Mouse (Mus musculus) right cerebral cortex, postnatal 14 days (tissue): ENCODE data around the gene Slc35e4.
"Not testable (repeated sequence)": the region's sequence is repeated elsewhere in the genome, so short reads cannot be mapped to it uniquely, and the experiment has no call there.

Experiments used
- DNase-seq: peaks from one replicate; pipeline ENCODE4 v3.0.0; 2022

Slc35e4 gene

GRCm38 (mm10) chr11:3913316-3914108 lies 952 bp downstream of the Slc35e4 start:
- DNase-seq: peak; percentile 93

- peak; percentile 43 for DNase-seq
Observed at GRCm38 (mm10) chr11:3912875-3913271, 1.6 kb downstream of the Slc35e4 start.

GRCm38 (mm10) chr11:3912100-3912874 lies 2.2 kb downstream of the Slc35e4 start:
- peak; percentile 49 for DNase-seq

GRCm38 (mm10) chr11:3911440-3911839 lies 3.0 kb downstream of the Slc35e4 start:
- DNase-seq: not testable (repeated sequence)

GRCm38 (mm10) chr11:3910513-3911310 lies 3.8 kb downstream of the Slc35e4 start:
- DNase-seq: no peak

- DNase-seq: no peak
Observed at GRCm38 (mm10) chr11:3909236-3909635, 5.2 kb downstream of the Slc35e4 start.

GRCm38 (mm10) chr11:3905446-3905845 lies 9.0 kb downstream of the Slc35e4 start:
- no peak for DNase-seq

GRCm38 (mm10) chr11:3904673-3905072 lies 9.8 kb downstream of the Slc35e4 start:
- DNase-seq: no peak

- peak; percentile 67 for DNase-seq
Observed at GRCm38 (mm10) chr11:3903046-3903445, 11.4 kb downstream of the Slc35e4 start.

GRCm38 (mm10) chr11:3902516-3902915 lies 11.9 kb downstream of the Slc35e4 start:
- DNase-seq: no peak

- DNase-seq: no peak
Observed at GRCm38 (mm10) chr11:3900296-3900695, 14.2 kb downstream of the Slc35e4 start.

- no peak for DNase-seq
Observed at GRCm38 (mm10) chr11:3895933-3896332, 18.5 kb downstream of the Slc35e4 start.

GRCm38 (mm10) chr11:3895458-3895857 lies 19.0 kb downstream of the Slc35e4 start:
- DNase-seq: no peak

GRCm38 (mm10) chr11:3894406-3895281 lies 19.8 kb downstream of the Slc35e4 start, which contains the start of the genes 4921536K21Rik and Dusp18:
4921536K21Rik (minus strand) TSS chr11:3895098.
Dusp18 (plus strand) TSS chr11:3895240.
- peak; percentile 94 for DNase-seq

GRCm38 (mm10) chr11:3893970-3894369 lies 20.5 kb downstream of the Slc35e4 start:
- no peak for DNase-seq

GRCm38 (mm10) chr11:3887331-3887730 lies 27.1 kb downstream of the Slc35e4 start:
- DNase-seq: no peak

GRCm38 (mm10) chr11:3883711-3884110 lies 30.8 kb downstream of the Slc35e4 start:
- DNase-seq: no peak

- peak; percentile 81 for DNase-seq
Observed at GRCm38 (mm10) chr11:3879836-3880235, 34.6 kb downstream of the Slc35e4 start.

GRCm38 (mm10) chr11:3878660-3879059 lies 35.8 kb downstream of the Slc35e4 start:
- DNase-seq: no peak

- no peak for DNase-seq
Observed at GRCm38 (mm10) chr11:3876419-3876818, 38.0 kb downstream of the Slc35e4 start.

- no peak for DNase-seq
Observed at GRCm38 (mm10) chr11:3864343-3864742, 50.1 kb downstream of the Slc35e4 start.
